Mouse (Mus musculus) NIH3T3 (cell line): ENCODE data around the gene Kcnn1.
A peak's percentile ranks its signal among the peaks of the same experiment; 100 is the strongest.

Experiments
- DNase-seq: peaks from one replicate; pipeline ENCODE4 v3.0.0-alpha.2; 2012; ENCODE audit warnings: low read depth

Kcnn1 gene

DNA sequence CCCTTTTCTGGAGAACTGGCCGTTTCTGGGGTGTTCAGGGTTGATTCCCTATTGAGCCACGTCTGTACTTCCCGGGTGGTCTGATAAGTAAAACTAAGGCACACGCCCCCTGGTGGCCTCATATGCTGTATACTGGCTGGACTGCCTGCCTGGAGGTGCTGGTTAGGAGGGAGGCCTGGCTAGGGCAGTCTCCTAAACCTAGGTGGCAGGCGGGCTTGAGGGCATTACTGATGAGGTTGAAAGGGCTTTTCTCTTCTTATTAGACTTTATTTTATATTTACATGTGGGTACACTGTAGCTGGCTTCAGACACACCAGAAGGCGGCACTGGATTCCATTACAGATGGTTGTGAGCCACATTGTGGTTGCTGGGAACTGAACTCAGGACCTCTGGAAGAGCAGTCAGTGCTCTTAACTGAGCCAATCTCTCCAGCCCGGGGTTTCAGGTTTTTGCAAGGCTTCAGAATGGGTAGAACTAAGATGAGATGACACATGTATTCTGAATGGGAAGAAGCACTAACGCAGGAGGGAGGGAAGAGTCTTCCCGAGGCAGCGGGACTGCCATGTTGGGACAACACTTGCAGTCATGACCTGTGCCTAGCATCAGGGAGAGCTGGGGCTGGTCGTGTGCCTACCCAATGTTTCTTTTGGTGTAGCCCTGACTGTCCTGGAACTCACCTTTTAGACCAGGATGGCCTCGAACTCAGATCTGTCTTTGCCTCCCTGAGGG lies 30.8 kb upstream of the Kcnn1 start:
- DNase-seq = peak; percentile 94

GRCm38 (mm10) chr8:70892896-70893655 lies 30.0 kb upstream of the Kcnn1 start:
- no peak for DNase-seq

GRCm38 (mm10) chr8:70892022-70892895 lies 29.2 kb upstream of the Kcnn1 start, which contains the start of gene Slc5a5:
Gene Slc5a5 (minus strand): TSS chr8:70892757.
- DNase-seq = no peak

GRCm38 (mm10) chr8:70891356-70891755 lies 28.3 kb upstream of the Kcnn1 start:
- DNase-seq = no peak

GRCm38 (mm10) chr8:70890656-70891055 lies 27.6 kb upstream of the Kcnn1 start:
- DNase-seq = no peak

GRCm38 (mm10) chr8:70887669-70888068 lies 24.6 kb upstream of the Kcnn1 start:
- DNase-seq = no peak

DNA sequence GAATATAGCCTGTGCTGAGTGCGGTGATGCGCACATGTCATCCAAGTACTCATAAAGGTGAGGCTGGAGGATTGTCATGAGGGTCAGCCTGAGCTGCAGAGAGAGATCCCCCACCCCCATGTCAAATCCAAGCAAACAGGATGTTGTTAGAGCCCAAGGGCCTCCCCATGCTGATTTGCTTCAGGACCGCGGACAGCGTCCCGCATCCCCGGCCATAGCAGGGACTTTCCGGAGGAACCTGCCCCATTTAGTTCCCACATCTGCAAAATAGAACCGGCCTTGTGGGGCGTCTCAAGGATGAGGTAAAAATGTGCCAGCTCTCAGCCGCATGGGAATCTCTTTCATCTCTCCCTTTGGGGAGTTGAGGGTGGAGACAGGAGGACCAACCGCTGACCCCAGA lies 22.6 kb upstream of the Kcnn1 start:
- peak; percentile 85 for DNase-seq

GRCm38 (mm10) chr8:70884683-70885082 lies 21.6 kb upstream of the Kcnn1 start:
- DNase-seq = no peak

DNA sequence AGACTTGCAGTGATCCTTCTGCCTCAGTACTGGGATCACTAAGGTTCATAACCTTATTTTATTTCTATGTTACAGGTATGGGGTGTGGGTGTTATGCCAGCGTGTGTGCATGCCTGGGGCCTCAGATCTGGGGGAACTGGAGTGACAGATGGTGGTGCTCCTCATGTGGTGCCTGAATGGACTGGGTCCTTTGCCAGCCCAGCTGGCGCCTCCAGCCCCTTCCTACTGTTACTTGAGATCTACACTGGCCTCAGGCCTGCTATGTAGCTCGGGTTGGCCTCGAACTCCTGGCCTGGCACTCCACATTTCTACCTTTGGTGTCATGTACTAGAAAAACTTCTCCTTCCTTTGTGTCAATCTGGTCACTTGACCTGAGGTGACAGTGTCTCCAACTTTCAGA lies 21.1 kb upstream of the Kcnn1 start:
- no peak for DNase-seq

- peak; percentile 83 for DNase-seq
Observed at GRCm38 (mm10) chr8:70880546-70880945, 17.5 kb upstream of the Kcnn1 start.

DNA sequence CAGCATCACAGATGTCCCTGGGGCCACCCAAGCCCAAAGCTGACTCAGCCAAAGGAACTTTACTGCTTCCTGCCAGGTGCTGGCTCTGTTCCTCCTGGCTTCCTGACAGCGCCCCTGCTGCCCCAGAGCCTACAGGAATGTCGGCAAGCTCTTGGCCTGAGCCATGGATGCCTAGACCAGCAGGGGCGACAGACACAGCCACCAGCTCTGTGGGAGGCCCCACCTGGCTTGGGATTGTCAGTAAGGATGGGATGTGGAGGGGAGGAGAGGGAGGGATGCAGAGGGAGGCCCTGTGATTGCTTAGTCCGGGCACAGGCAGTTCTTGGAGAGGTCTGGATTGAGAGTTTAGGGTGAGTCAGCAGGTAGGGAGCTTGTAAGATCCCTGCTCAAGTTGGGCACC lies 17.1 kb upstream of the Kcnn1 start:
- DNase-seq = peak; percentile 74

GRCm38 (mm10) chr8:70879500-70879899 lies 16.4 kb upstream of the Kcnn1 start:
- DNase-seq = peak; percentile 68

- DNase-seq = peak; percentile 64
Observed at GRCm38 (mm10) chr8:70878178-70878577, 15.1 kb upstream of the Kcnn1 start.

DNA sequence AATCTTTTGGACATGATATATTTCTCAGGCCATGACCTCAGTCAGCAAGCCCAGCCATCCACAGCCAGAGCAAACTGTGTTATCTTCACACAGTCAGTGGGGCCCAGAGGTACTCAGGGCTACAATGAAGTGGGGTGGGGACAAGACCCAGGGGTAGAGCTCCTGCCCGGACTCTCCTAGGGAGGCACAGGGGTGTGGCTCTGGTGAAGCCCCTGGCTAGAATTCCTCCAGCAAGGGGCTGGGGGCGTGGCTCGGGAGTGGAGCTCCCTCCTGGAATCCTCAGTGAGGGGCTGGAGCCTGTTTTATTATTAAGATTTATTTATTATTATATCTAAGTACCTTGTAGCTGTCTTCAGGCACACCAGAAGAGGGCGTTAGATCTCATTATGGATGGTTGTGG lies 13.3 kb upstream of the Kcnn1 start:
- no peak for DNase-seq

DNA sequence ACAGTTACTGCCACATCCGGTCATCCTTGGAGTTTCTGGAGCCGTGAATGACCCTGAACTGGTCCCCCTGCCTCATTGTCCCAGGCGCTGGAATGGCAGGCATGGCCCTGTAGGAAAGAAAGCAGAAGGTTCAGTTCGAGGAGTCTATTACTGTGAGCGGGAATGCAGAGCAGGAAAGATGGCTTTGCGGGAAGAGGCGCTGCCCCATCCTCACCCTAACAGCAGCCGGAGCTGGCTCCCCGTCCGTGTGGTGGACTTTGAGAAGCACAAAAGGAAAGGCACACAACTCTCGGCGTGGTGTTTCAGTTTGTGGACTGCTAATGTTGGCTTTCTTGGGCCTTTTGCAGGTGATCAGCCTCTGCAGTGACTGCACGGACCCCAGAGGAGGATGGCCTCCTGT lies 11.4 kb upstream of the Kcnn1 start:
- DNase-seq = no peak

GRCm38 (mm10) chr8:70873364-70873985 lies 10.4 kb upstream of the Kcnn1 start, which contains the start of gene Ccdc124:
Gene Ccdc124 (minus strand): TSS chr8:70873935.
- DNase-seq = peak; percentile 97

GRCm38 (mm10) chr8:70872643-70873363 lies 9.7 kb upstream of the Kcnn1 start:
- no peak for DNase-seq

- DNase-seq = no peak
Observed at GRCm38 (mm10) chr8:70871195-70871807, 8.2 kb upstream of the Kcnn1 start.

GRCm38 (mm10) chr8:70869601-70870041 lies 6.6 kb upstream of the Kcnn1 start:
- DNase-seq = peak; percentile 88

- DNase-seq = no peak
Observed at GRCm38 (mm10) chr8:70869199-70869571, 6.1 kb upstream of the Kcnn1 start.
